Mouse (Mus musculus) embryonic facial prominence, embryonic 13.5 days (tissue): ENCODE results near the gene Sun3. TPM values are rescaled to one million over a fixed set of nuclear protein-coding genes. Genes with fewer than 3 reads are reported as not detected.

Experiments
- ATAC-seq: fragments of 200-750 bp; cut with Nextera tagmentation; 2 replicates; pipeline ENCODE4 v1.8.0; 2017; ENCODE audit warnings: low read depth; ENCODE audit not compliant: insufficient number of reproducible peaks, insufficient read depth, low FRiP score, low TSS enrichment
- H3K27ac ChIP-seq: fragments of 300-500 bp; sonication (generic); 2 replicates; pipeline ENCODE4 v1.5.1; 2015; ENCODE audit warnings: moderate library complexity, mild to moderate bottlenecking, inconsistent platforms
- H3K27me3 ChIP-seq: fragments of 300-500 bp; sonication (generic); 2 replicates; pipeline ENCODE4 v1.6.1; 2015; ENCODE audit warnings: mild to moderate bottlenecking, inconsistent platforms
- H3K36me3 ChIP-seq: fragments of 300-500 bp; sonication (generic); 2 replicates; pipeline ENCODE4 v1.6.1; 2015; ENCODE audit warnings: mild to moderate bottlenecking, inconsistent platforms
- H3K4me1 ChIP-seq: fragments of 300-500 bp; sonication (generic); 2 replicates; pipeline ENCODE4 v1.6.1; 2015; ENCODE audit warnings: inconsistent platforms
- H3K4me2 ChIP-seq: fragments of 300-500 bp; sonication (generic); 2 replicates; pipeline ENCODE4 v1.6.1; 2015; ENCODE audit warnings: moderate library complexity, mild to moderate bottlenecking, inconsistent platforms
- H3K4me3 ChIP-seq: fragments of 300-500 bp; sonication (generic); 2 replicates; pipeline ENCODE4 v1.5.1; 2015; ENCODE audit warnings: mild to moderate bottlenecking, inconsistent platforms
- H3K9ac ChIP-seq: fragments of 300-500 bp; sonication (generic); 2 replicates; pipeline ENCODE4 v1.6.1; 2015; ENCODE audit warnings: mild to moderate bottlenecking, inconsistent platforms
- H3K9me3 ChIP-seq: fragments of 300-500 bp; sonication (generic); 2 replicates; pipeline ENCODE4 v1.6.1; 2016; ENCODE audit warnings: inconsistent platforms
- WGBS: fragments of 180-500 bp; shearing (Covaris S2); methylation state at CpG from one replicate; pipeline ENCODE4 v1.1.7; 2015; ENCODE audit warnings: mixed read lengths; 5-methylcytosine and 5-hydroxymethylcytosine counted together
- polyA plus RNA-seq: library from polyadenylated mRNA; unstranded; fragments of >200 nt; fragmentation: Nextera tagmentation; extraction: Ambion mirVana; gene quantifications from 2 replicates; pipeline ENCODE4 v1.2.1, GENCODE M21; 2015

Sun3 gene
- polyA plus RNA-seq: 0.41 TPM in 1 of 2 replicates, not detected in the other

DNA sequence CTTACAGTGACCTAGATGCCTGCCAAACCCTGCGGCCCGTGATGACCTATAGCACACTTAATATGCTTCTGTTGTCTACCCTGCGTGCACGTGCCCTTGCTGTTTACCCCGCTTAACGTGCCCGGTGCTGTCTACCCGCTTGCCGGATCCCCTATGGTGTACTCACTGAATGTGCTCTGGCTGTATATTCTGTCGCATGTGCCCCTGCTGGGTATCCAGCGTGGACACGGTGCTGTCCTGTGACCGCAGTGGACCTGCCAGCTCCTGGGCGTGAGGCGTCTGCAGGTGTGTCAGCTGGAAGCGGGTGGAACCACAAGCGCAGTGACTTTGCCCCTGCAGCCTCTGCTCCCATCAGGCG, at the start of gene Sun3:
Gene Sun3 (minus strand): TSS at position 289 of the 358 bp plus-strand sequence.
- Histone ChIP-seq H3K9me3 (no peaks in the 10 kb centered on the region), H3K4me2 (peak within 1 kb of the TSS; percentile 92), H3K27me3 (peaks cover 32% of the 10 kb centered on the region), H3K4me1 (peaks cover 9% of the 10 kb centered on the region; the same call in 1 of the 2 replicates), H3K4me3 (peak within 1 kb of the TSS; percentile 52), H3K9ac (peak within 1 kb of the TSS; percentile 51), H3K36me3 (no peaks in the 10 kb centered on the region), H3K27ac (no peak within 1 kb of the TSS)
- peak; percentile 64 for ATAC-seq
- 1% methylated on average over 18 of the region's 18 CpGs for WGBS

DNA sequence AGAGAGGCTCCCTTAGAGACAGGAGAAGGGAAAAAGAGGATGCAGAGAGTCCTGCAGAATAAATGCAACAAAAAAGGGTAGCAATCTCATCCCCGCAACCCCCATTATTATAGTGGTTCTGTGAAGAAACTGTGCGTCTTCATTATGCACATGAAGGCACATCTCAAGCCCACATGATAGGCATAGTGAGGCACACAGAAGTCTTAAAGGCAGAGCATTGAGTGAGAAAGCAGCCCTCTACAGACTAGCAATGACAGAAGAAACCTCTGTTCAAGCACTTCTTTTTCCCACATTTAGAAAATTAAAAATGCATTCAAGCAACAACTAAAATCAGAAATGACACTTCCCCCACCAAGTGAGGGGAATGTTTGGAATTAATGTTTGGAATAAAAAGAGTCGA, 27.7 kb upstream of the Sun3 start:
- no peaks in the 10 kb centered on the region for H3K4me1 ChIP-seq
- WGBS: 76% methylated on average over 3 of the region's 3 CpGs
- ATAC-seq: no peak
- no peaks in the 10 kb centered on the region for H3K36me3 ChIP-seq
- H3K9ac ChIP-seq: no peak overlapping the region
- H3K4me2 ChIP-seq: no peak overlapping the region
- H3K9me3 ChIP-seq: no peaks in the 10 kb centered on the region
- H3K27ac ChIP-seq: no peak overlapping the region
- no peak overlapping the region for H3K4me3 ChIP-seq
- H3K27me3 ChIP-seq: no peaks in the 10 kb centered on the region

DNA sequence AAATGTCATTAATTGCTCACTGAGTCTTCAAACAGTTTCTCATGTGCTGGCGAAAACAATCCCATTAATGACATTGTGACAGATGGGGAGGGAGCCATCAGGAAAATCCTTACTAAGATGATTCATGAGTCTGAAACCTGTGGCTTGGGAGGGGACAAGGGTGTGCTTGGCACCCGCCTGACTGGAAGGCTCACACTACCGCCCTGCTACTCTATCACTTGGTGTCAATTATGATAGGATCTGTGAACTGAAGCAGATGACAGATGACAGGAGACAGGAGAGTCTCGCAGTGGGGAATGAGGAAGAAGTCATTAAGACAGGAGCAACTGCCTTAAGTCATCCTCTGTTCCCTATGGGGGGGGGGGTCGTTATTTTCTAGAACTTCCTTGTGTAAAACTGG, 11.7 kb upstream of the Sun3 start:
- 69% methylated on average over 5 of the region's 5 CpGs for WGBS
- Histone ChIP-seq H3K4me2 (no peak overlapping the region), H3K36me3 (no peaks in the 10 kb centered on the region), H3K27ac (no peak overlapping the region), H3K27me3 (no peaks in the 10 kb centered on the region), H3K4me3 (no peak overlapping the region), H3K9ac (no peak overlapping the region), H3K9me3 (no peaks in the 10 kb centered on the region), H3K4me1 (no peaks in the 10 kb centered on the region)
- ATAC-seq: no peak

DNA sequence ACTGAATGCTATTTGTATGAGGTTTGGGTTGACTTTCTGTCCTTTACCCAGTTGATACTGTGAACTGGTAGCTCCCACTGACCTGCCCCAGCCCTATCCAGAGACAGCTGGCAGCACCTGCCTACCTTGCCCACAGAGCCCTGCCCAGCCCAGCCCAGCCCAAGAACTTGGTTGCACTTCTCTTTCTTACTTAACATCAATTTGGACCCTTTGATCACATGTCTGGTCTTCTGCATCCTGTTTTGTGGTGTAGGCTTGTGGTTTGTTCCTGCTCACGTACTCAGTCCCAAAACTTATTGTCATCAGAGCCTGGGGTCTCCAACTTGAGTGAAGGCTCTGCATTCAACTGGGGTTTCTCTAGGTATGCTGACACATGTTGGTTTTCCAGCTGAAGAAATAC, 11.2 kb upstream of the Sun3 start:
- H3K27ac ChIP-seq: no peak overlapping the region
- H3K36me3 ChIP-seq: no peaks in the 10 kb centered on the region
- no peak overlapping the region for H3K9ac ChIP-seq
- H3K4me1 ChIP-seq: no peaks in the 10 kb centered on the region
- H3K4me3 ChIP-seq: no peak overlapping the region
- H3K27me3 ChIP-seq: no peaks in the 10 kb centered on the region
- no peak for ATAC-seq
- 74% methylated on average over 1 of the region's 1 CpGs for WGBS
- H3K4me2 ChIP-seq: no peak overlapping the region
- no peaks in the 10 kb centered on the region for H3K9me3 ChIP-seq

DNA sequence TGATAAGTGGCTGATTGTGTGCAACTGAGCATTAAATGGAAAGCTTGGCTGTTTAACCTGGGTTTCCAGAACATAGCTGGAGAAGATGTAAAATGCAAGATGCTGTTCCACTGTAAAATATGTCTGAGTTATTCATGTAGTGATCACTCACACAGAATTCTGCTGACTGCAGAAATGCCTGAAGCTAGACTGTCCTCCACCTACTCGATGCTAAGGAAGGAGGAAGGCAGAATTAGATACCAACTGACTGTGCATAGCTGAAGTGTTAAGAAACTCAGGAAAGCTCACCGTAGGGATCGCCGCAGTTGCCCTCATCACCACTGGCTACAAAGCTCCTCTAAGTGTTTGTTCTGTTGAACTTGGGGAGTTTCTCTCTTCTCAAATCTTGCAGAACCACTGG, 8.9 kb upstream of the Sun3 start:
- H3K4me2 ChIP-seq: no peak overlapping the region
- no peak overlapping the region for H3K4me3 ChIP-seq
- no peak overlapping the region for H3K27ac ChIP-seq
- no peak overlapping the region for H3K9ac ChIP-seq
- no peaks in the 10 kb centered on the region for H3K4me1 ChIP-seq
- no peak for ATAC-seq
- H3K9me3 ChIP-seq: no peaks in the 10 kb centered on the region
- no peaks in the 10 kb centered on the region for H3K27me3 ChIP-seq
- 89% methylated on average over 4 of the region's 4 CpGs for WGBS
- no peaks in the 10 kb centered on the region for H3K36me3 ChIP-seq

DNA sequence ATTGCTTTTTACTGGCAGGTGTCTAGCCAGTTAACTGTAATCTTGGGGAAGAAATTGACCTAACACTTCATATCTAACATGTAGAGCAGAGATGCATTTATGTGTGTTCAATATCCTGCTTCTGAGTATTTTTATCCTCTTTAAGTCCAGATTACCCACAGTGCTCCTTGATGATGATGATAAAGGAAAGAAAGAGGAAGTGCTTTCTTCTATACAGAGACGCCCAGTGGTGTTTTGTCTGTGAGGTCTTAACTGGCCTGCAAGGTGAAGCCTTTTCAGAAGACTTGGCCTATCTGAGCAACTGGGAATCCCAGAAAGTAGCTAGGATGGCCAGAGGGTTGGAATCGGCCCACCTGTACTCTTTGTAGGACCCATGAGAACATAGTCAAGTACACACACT, 8.1 kb upstream of the Sun3 start:
- peaks cover 3% of the 10 kb centered on the region for H3K27me3 ChIP-seq
- ATAC-seq: no peak
- no peak overlapping the region for H3K4me3 ChIP-seq
- no peak overlapping the region for H3K27ac ChIP-seq
- WGBS: 73% methylated on average over 2 of the region's 2 CpGs
- H3K4me1 ChIP-seq: no peaks in the 10 kb centered on the region
- H3K4me2 ChIP-seq: no peak overlapping the region
- no peak overlapping the region for H3K9ac ChIP-seq
- no peaks in the 10 kb centered on the region for H3K36me3 ChIP-seq
- H3K9me3 ChIP-seq: no peaks in the 10 kb centered on the region

DNA sequence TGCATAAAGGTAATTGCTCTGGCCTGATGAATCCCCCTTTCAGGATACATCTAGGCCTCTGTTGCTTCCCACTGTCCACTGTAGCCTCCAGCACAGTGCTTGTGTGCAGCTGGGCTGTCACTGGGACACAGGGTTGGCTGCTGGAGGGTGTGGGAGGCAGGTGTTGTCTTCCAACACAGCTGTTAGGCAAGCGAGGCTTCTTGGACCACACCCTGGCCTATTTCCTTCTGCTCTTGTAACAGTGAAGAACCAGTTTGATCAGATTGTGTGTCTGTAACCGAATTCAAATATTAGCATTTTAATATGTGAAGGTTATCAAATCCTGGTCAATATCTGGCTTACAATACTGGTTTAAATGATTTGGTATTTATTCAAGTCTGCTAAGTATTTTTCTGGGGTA, 3.1 kb upstream of the Sun3 start:
- no peak overlapping the region for H3K27ac ChIP-seq
- H3K36me3 ChIP-seq: no peaks in the 10 kb centered on the region
- no peak overlapping the region for H3K9ac ChIP-seq
- H3K4me1 ChIP-seq: peaks cover 9% of the 10 kb centered on the region; the same call in 1 of the 2 replicates
- H3K4me3 ChIP-seq: no peak overlapping the region
- ATAC-seq: no peak
- no peak overlapping the region for H3K4me2 ChIP-seq
- H3K9me3 ChIP-seq: no peaks in the 10 kb centered on the region
- 70% methylated on average over 2 of the region's 2 CpGs for WGBS
- peaks cover 32% of the 10 kb centered on the region for H3K27me3 ChIP-seq

DNA sequence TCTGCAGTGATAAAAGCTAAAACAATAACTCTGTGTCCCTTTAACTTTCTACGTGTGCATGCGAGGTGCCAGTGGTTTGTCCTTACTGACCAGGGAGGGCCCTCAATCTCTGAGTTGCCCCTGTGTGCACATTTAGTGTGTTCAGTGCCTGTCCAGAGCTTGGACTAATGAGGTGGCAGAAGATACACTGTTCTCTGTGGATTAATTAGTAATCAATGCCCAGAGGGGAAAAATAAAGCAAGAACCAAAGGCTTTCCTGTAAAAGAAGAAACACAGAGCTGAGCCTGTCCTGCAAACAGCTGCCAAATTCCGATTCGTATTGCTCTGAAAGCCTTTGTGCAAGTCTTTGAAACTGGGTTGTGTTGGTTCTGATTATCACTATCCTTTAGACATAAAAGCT, 1.4 kb upstream of the Sun3 start:
- Histone ChIP-seq H3K9ac (no peak overlapping the region), H3K9me3 (no peaks in the 10 kb centered on the region), H3K36me3 (no peaks in the 10 kb centered on the region), H3K4me3 (no peak overlapping the region), H3K4me1 (peaks cover 9% of the 10 kb centered on the region; the same call in 1 of the 2 replicates), H3K4me2 (no peak overlapping the region), H3K27ac (no peak overlapping the region), H3K27me3 (peaks cover 32% of the 10 kb centered on the region)
- ATAC-seq: no peak
- 76% methylated on average over 4 of the region's 4 CpGs for WGBS

DNA sequence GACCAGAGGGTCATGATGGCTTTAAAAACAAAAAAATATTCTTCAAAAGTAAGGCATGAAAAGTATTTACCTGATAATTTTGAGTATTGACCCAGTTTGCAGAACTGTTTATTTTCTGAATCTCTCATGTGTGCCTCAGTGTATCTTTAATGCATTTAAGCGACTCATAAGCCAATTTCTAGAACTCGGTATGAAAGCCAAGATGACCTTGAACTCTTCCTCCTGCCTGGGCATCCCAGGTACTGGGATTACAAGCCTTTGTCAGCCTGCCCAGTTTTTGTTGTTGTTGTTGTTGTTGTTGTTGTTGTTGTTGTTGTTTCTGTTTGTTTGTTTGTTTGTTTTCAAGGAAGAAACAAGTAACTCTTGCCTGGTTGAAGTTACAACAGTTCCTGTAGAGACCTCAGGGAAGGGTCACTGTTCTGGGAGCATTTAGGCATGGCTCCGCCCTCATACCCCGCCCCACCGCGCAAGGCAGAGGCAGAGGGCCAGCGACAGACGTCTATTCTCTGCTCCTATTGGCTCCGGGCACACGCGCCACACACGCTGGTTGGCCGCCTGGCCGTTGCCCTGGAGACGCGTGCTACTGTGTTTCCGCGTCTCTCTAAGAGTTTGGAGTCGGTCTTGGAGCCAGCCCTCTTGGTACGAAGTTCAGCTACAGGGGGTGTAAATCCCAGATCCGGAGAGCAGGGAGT, 634 bp downstream of the Sun3 start, which contains the start of gene Gm11992:
Gene Gm11992 (plus strand): TSS at position 584 of the 692 bp plus-strand sequence.
- H3K36me3 ChIP-seq: no peaks in the 10 kb centered on the region
- H3K27ac ChIP-seq: no peak within 1 kb of the TSS
- peak within 1 kb of the TSS; percentile 92 for H3K4me2 ChIP-seq
- peak within 1 kb of the TSS; percentile 51 for H3K9ac ChIP-seq
- peaks cover 9% of the 10 kb centered on the region; the same call in 1 of the 2 replicates for H3K4me1 ChIP-seq
- no peaks in the 10 kb centered on the region for H3K9me3 ChIP-seq
- H3K27me3 ChIP-seq: peaks cover 32% of the 10 kb centered on the region
- ATAC-seq: peak; percentile 98
- H3K4me3 ChIP-seq: peak within 1 kb of the TSS; percentile 52
- WGBS: 4% methylated on average over 21 of the region's 21 CpGs

DNA sequence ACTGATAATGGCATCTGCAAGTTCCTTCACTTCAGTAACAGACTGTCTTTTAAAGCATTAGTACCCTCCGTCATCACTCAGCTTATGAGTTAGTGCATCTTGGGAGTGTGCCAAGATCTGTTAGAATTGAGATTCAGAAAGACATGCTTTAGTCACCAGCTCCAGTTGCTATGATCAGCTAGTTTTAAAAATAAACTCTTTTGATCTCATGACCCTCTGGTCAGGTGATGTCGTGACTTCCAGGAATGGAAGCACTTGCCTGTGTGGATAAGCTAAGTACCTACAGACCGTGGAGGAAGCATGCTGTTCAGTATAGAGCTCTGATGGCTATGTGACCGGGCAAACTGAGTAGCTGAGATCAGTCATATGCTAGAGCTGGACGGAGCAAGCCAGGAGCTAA, 1.7 kb downstream of the Sun3 start:
- H3K9ac ChIP-seq: no peak overlapping the region
- H3K4me2 ChIP-seq: no peak overlapping the region
- no peak overlapping the region for H3K27ac ChIP-seq
- WGBS: 79% methylated on average over 5 of the region's 5 CpGs
- peaks cover 9% of the 10 kb centered on the region; the same call in 1 of the 2 replicates for H3K4me1 ChIP-seq
- peaks cover 30% of the 10 kb centered on the region for H3K27me3 ChIP-seq
- no peak overlapping the region for H3K4me3 ChIP-seq
- H3K36me3 ChIP-seq: no peaks in the 10 kb centered on the region
- no peak for ATAC-seq
- H3K9me3 ChIP-seq: no peaks in the 10 kb centered on the region

DNA sequence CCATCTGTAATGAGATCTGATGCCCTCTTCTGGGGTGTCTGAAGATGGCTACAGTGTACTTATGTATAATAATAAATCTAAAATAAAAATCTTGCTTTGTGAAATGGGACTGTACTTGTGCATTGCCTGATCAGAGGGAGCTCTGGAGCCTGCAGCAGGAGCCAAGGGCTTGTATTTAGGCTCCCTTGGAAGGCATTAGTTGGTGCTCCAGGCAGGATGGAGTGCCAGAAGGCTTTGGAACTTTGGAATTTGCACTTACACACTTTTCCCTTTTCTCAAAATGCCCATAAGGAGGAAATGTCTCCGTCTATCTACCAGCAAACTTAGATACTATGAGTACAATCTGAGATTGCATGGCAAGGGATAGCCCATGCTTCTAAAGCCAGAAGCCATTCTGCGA, 2.2 kb downstream of the Sun3 start:
- no peak overlapping the region for H3K4me3 ChIP-seq
- H3K4me1 ChIP-seq: peaks cover 9% of the 10 kb centered on the region; the same call in 1 of the 2 replicates
- no peak for ATAC-seq
- peaks cover 27% of the 10 kb centered on the region for H3K27me3 ChIP-seq
- 84% methylated on average over 2 of the region's 2 CpGs for WGBS
- no peaks in the 10 kb centered on the region for H3K36me3 ChIP-seq
- H3K9me3 ChIP-seq: no peaks in the 10 kb centered on the region
- H3K27ac ChIP-seq: no peak overlapping the region
- no peak overlapping the region for H3K9ac ChIP-seq
- no peak overlapping the region for H3K4me2 ChIP-seq

DNA sequence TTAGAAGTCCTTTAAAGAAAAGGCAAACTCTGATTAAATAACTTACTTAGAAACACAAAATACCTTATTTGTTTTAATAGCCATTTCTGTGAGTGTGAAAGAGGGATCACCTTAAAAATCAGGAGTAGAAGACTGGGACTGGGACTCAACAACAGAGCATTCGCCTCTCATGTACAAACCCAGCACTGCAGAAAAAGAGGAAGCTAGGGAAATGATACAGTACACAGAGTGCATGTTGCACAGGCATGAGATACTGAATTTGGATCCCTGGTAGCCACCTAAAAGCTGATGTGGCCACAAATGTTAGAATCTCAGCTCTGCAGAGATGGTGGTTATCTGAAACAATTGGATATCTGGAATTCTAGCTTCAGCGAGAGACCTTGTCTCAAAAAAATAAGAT, 17.3 kb downstream of the Sun3 start:
- H3K4me1 ChIP-seq: no peaks in the 10 kb centered on the region
- H3K27ac ChIP-seq: no peak overlapping the region
- no peak overlapping the region for H3K4me3 ChIP-seq
- no peaks in the 10 kb centered on the region for H3K9me3 ChIP-seq
- no peak for ATAC-seq
- 76% methylated on average over 2 of the region's 2 CpGs for WGBS
- no peak overlapping the region for H3K9ac ChIP-seq
- no peaks in the 10 kb centered on the region for H3K36me3 ChIP-seq
- H3K27me3 ChIP-seq: 0 out of 2 replicates have a peak, but pooled peaks cover 3% of the 10 kb centered on the region
- H3K4me2 ChIP-seq: no peak overlapping the region
